Mouse (Mus musculus): ENCODE data around the gene Lrriq4. TPM values are rescaled to one million over a fixed set of nuclear protein-coding genes. Genes with fewer than 3 reads are reported as not detected.

Lrriq4 gene
- not detected in 2 replicates for polyA plus RNA-seq (2012; rRNA removed)

DNA sequence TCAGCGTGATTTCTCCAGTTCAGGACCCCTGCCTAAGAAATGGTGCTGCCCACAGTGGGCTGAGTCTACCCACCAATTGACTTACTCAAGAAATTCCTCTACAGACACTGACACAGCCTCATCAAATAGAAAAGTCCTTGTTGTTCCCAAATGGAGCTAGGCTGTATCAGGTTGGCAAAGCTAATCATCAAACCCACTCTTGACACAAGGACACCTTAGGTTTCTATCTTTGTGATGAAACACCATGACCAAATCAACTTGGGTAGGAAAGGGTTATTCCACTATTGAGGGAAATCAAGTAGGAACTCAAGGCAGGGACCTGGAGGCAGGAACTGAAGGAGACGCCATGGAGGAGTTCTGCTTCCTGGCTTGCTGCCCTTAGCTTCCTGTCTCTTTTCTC is at the start of gene Lrriq4:
Lrriq4 (plus strand) TSS at position 301 of the 400 bp plus-strand sequence.
- H3K4me1 ChIP-seq (ENCODE audit: control insufficient read depth, insufficient read depth, low read length), result no peaks in the 10 kb centered on the region
- no peak within 1 kb of the TSS for H3K27ac ChIP-seq (ENCODE audit: insufficient read depth, low read length)
- TF ChIP-seq POLR2A (IDR thresholded peaks at IDR 0.05; ENCODE audit: extremely low read depth, insufficient read depth, low read length) (no peak), CTCF (IDR thresholded peaks at IDR 0.05; ENCODE audit: extremely low read depth, insufficient read depth, low read length) (no peak)
- H3K4me3 ChIP-seq (ENCODE audit: insufficient read depth, low read length), result no peak within 1 kb of the TSS

DNA sequence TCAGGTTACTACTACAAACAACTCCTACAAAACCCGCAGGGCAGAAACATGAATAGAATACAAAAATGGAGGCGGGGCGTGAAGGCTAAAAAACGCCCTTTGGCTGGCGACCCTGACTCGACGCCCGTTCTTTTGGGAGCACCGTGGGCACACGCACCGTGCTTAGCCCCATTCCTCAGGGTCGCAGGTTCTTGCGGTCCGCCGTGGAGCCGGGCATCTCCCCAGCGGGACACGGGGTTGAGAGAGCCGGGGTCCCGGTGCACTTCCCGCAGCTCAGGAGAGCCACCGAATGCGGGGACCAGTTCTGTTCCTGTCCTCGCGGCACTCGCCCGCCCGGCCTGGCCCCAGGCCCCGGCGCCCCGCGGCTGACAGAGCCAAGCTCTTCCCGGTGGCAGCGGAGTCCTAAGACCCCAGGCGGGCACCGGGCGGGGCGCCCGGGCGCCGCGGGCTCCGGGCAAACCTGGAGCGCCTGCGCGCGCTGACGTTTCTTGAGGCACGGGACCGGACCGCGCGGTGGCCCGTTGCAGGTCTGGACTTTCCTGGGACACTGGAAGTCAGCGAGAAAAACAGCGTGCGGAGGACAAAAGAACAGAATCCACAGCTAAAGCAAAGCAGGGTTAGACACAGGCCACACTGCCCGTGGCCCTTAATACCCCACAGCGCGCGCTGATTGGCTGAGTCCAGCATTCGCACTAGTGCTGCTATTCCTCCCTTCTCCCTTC is 49.0 kb upstream of the Lrriq4 start:
- H3K4me1 ChIP-seq (ENCODE audit: control insufficient read depth, insufficient read depth, low read length), result no peaks in the 10 kb centered on the region
- TF ChIP-seq CTCF (IDR thresholded peaks at IDR 0.05; ENCODE audit: extremely low read depth, insufficient read depth, low read length), result no peak
- 0 out of 2 replicates have a peak, but pooled peaks have one; percentile 30 for TF ChIP-seq POLR2A (IDR thresholded peaks at IDR 0.05; ENCODE audit: extremely low read depth, insufficient read depth, low read length)
- peak overlapping the region; percentile 53 for H3K4me3 ChIP-seq (ENCODE audit: insufficient read depth, low read length)
- H3K27ac ChIP-seq (ENCODE audit: insufficient read depth, low read length), result 0 out of 2 replicates have a peak overlapping the region, but pooled peaks have one; percentile 11

- Histone ChIP-seq H3K4me1 (ENCODE audit: control insufficient read depth, insufficient read depth, low read length) (no peaks in the 10 kb centered on the region), H3K4me3 (ENCODE audit: insufficient read depth, low read length) (no peak overlapping the region), H3K27ac (ENCODE audit: insufficient read depth, low read length) (no peak overlapping the region)
- no peak for TF ChIP-seq CTCF (IDR thresholded peaks at IDR 0.05; ENCODE audit: extremely low read depth, insufficient read depth, low read length)
- TF ChIP-seq POLR2A (IDR thresholded peaks at IDR 0.05; ENCODE audit: extremely low read depth, insufficient read depth, low read length), result no peak
These were observed 47.0 kb upstream of the Lrriq4 start for GRCm38 (mm10) chr3:30597271-30597670.

DNA sequence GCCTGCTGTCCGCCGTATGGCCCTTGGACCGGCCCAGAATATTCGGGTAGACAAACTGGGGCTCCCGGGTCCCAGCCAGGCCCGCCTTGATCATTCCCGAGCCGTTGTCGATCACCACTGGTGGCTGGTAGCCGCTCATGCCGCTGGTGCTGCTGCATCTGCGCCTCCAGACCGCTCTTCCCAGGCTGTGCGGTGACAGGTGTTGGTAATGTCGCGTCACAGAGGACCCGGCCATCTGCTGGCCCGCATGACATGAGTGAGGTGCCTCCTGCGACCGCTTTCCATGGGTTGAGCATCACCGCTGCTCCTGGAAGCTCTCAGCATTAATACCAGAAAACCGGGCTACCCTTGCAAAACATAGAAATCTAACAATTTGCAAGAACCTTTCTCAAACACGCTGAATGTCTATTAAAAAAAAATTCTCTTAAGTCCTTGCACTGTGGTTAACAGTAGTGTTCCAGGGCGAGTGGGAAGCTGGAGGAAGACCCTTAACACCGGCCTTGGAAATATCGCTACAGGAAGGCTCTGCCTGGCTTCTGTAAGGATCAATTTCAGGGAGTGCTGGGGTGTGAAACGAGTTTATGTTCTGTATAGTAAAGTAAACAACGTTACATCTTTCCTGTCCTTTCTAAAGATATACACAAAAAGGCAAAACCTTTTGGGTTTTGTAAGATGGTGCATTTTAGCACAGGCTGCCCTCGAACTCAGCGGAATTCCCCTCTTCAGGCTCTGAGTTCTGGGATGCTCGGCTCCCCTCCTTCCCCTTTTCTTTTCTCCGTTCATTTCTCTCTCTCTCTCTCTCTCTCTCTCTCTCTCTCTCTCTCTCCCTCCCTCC is 44.4 kb upstream of the Lrriq4 start, which contains the start of gene Actrt3:
Actrt3 (minus strand) TSS at position 229 of the 835 bp plus-strand sequence.
- no peak for TF ChIP-seq CTCF (IDR thresholded peaks at IDR 0.05; ENCODE audit: extremely low read depth, insufficient read depth, low read length)
- peak; percentile 30; the same call in 1 of the 2 replicates for TF ChIP-seq POLR2A (IDR thresholded peaks at IDR 0.05; ENCODE audit: extremely low read depth, insufficient read depth, low read length)
- H3K27ac ChIP-seq (ENCODE audit: insufficient read depth, low read length), result peak within 1 kb of the TSS; percentile 43; the same call in 1 of the 2 replicates
- no peaks in the 10 kb centered on the region for H3K4me1 ChIP-seq (ENCODE audit: control insufficient read depth, insufficient read depth, low read length)
- peak within 1 kb of the TSS; percentile 51 for H3K4me3 ChIP-seq (ENCODE audit: insufficient read depth, low read length)

GRCm38 (mm10) chr3:30600717-30601116 is 43.6 kb upstream of the Lrriq4 start:
- TF ChIP-seq CTCF (IDR thresholded peaks at IDR 0.05; ENCODE audit: extremely low read depth, insufficient read depth, low read length), result no peak
- TF ChIP-seq POLR2A (IDR thresholded peaks at IDR 0.05; ENCODE audit: extremely low read depth, insufficient read depth, low read length), result no peak
- no peaks in the 10 kb centered on the region for H3K4me1 ChIP-seq (ENCODE audit: control insufficient read depth, insufficient read depth, low read length)
- H3K4me3 ChIP-seq (ENCODE audit: insufficient read depth, low read length), result peak overlapping the region; percentile 51
- H3K27ac ChIP-seq (ENCODE audit: insufficient read depth, low read length), result no peak overlapping the region

DNA sequence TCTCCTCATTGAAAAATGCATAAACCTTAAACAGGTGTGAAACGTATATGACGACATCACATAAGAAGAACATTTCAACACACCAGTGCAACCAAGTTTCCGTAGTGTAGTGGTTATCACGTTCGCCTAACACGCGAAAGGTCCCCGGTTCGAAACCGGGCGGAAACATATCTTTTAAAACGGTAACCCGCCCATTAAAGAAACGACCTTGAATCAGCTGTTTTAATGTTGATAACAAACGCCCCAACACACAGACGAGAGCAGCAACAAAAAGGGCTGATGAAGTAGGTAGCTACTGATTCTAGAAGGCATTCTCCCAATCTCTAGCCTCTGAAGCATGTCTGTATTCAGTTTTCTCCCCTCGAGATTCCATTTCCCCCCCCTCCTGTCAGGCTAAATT is 43.1 kb upstream of the Lrriq4 start:
- TF ChIP-seq POLR2A (IDR thresholded peaks at IDR 0.05; ENCODE audit: extremely low read depth, insufficient read depth, low read length), result no peak
- no peak for TF ChIP-seq CTCF (IDR thresholded peaks at IDR 0.05; ENCODE audit: extremely low read depth, insufficient read depth, low read length)
- peak overlapping the region; percentile 51 for H3K4me3 ChIP-seq (ENCODE audit: insufficient read depth, low read length)
- H3K4me1 ChIP-seq (ENCODE audit: control insufficient read depth, insufficient read depth, low read length), result no peaks in the 10 kb centered on the region
- H3K27ac ChIP-seq (ENCODE audit: insufficient read depth, low read length), result no peak overlapping the region

DNA sequence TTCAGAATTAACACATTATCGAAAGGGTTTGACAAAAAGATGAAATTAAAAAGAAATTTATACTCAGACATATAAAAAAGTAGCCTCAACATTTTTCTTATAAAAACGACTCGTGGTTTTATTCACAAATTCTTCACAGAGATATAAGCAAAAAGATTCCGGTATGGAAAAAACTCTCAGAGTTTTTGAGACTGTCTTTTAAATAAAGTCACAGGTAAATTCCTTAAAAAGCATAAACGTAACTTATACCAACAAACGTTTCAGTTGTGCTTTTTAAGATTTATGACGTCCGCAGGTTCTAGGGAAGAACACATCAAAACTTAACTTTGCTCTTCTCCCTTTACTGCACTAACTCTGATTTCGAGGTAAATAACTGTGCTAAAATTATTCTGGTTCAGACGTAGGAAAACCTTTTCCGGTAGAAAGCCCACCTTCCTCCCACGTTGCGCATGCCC is 42.7 kb upstream of the Lrriq4 start:
- TF ChIP-seq CTCF (IDR thresholded peaks at IDR 0.05; ENCODE audit: extremely low read depth, insufficient read depth, low read length) (no peak), POLR2A (IDR thresholded peaks at IDR 0.05; ENCODE audit: extremely low read depth, insufficient read depth, low read length) (no peak)
- no peaks in the 10 kb centered on the region for H3K4me1 ChIP-seq (ENCODE audit: control insufficient read depth, insufficient read depth, low read length)

GRCm38 (mm10) chr3:30602065-30602739 is 42.1 kb upstream of the Lrriq4 start, which contains the start of gene Mynn:
Mynn (plus strand) TSS chr3:30602065.
- Histone ChIP-seq H3K27ac (ENCODE audit: insufficient read depth, low read length) (peak within 1 kb of the TSS; percentile 91), H3K4me1 (ENCODE audit: control insufficient read depth, insufficient read depth, low read length) (no peaks in the 10 kb centered on the region), H3K4me3 (ENCODE audit: insufficient read depth, low read length) (peak within 1 kb of the TSS; percentile 64)
- TF ChIP-seq POLR2A (IDR thresholded peaks at IDR 0.05; ENCODE audit: extremely low read depth, insufficient read depth, low read length), result peak; percentile 86
- TF ChIP-seq CTCF (IDR thresholded peaks at IDR 0.05; ENCODE audit: extremely low read depth, insufficient read depth, low read length), result peak; percentile 33; the same call in 1 of the 2 replicates

More for the DNA sequence above, 42.7 kb upstream of the Lrriq4 start:
- Histone ChIP-seq H3K27ac (ENCODE audit: insufficient read depth, low read length) (peak overlapping the region; percentile 91), H3K4me3 (ENCODE audit: insufficient read depth, low read length) (peak overlapping the region; percentile 64)

DNA sequence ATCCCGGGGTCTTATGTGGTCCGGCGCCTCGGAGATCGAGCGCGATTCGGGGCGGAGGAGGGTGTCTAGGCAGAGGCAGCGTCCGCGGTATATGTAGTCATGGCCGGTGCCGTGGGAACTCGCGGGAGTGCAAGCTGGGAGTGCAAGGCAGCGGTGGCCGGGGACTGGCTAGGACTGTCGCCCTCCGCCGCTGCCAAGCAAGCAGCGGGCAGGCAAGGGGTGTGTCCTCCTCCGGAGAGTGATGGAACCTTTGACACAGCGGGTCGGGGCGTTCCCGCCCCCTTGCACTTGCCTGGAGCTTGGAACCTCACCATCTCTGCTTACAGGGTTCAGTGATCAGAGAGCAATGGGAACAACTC is 41.6 kb upstream of the Lrriq4 start:
- H3K4me1 ChIP-seq (ENCODE audit: control insufficient read depth, insufficient read depth, low read length), result no peaks in the 10 kb centered on the region; the same call in 1 of the 2 replicates
- H3K4me3 ChIP-seq (ENCODE audit: insufficient read depth, low read length), result peak overlapping the region; percentile 64
- TF ChIP-seq CTCF (IDR thresholded peaks at IDR 0.05; ENCODE audit: extremely low read depth, insufficient read depth, low read length) (no peak), POLR2A (IDR thresholded peaks at IDR 0.05; ENCODE audit: extremely low read depth, insufficient read depth, low read length) (no peak)
- H3K27ac ChIP-seq (ENCODE audit: insufficient read depth, low read length), result peak overlapping the region; percentile 39

Data from cortical plate, adult 2 months (tissue).